Mouse (Mus musculus): ENCODE measurements at regions not wholly inside any gene's neighbourhood (a gene's known extent, or its start where the extent isn't known, plus 50 kb on each side); places are given as distances from the start of the nearest gene placed in this dataset.

DNA sequence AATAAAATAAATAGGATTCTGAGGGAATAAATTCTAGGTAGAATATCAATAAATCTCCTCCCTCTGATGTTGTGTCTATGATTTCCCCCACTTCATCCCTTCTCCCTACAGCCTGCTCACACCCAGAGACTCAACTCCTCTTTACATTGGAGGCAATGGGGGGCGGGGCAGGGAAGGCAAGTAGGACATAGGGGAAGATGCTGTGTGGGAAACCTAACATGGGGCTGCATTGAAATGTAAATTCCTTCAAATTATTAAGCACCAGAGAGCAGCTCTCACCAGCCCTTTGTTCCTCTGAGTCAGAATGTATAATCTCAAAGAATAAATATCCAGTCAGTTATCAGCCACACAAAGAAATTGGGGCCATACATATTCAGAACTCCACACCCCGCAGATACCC is 91.6 kb downstream of the Nuf2 start:
- H3K9ac ChIP-seq (replicated peaks; ENCODE audit: low read length) = no peak overlapping the region
- ATAC-seq (ENCODE audit: low FRiP score, low TSS enrichment) = peak; percentile 60; the same call in 1 of the 2 replicates
- no peak overlapping the region for H3K4me3 ChIP-seq (replicated peaks; ENCODE audit: low read depth, low read length)
- no peaks in the 10 kb centered on the region for H3K27me3 ChIP-seq (ENCODE audit: control insufficient read depth, insufficient read depth, low read length)
- peaks cover 8% of the 10 kb centered on the region; the same call in 1 of the 2 replicates for H3K4me1 ChIP-seq (ENCODE audit: control insufficient read depth, insufficient read depth, low read length)
- peak; percentile 67 for DNase-seq
- no peaks in the 10 kb centered on the region for H3K36me3 ChIP-seq (ENCODE audit: control insufficient read depth, insufficient read depth, low read length)
- no peak overlapping the region for H3K4me2 ChIP-seq (ENCODE audit: low read length)
- 22% methylated on average over 2 of the region's 2 CpGs for WGBS
- H3K9me3 ChIP-seq (ENCODE audit: control insufficient read depth, low read length) = no peaks in the 10 kb centered on the region
- H3K27ac ChIP-seq (replicated peaks; ENCODE audit: low read depth, low read length) = 0 out of 2 replicates have a peak overlapping the region, but pooled peaks have one; percentile 39

DNA sequence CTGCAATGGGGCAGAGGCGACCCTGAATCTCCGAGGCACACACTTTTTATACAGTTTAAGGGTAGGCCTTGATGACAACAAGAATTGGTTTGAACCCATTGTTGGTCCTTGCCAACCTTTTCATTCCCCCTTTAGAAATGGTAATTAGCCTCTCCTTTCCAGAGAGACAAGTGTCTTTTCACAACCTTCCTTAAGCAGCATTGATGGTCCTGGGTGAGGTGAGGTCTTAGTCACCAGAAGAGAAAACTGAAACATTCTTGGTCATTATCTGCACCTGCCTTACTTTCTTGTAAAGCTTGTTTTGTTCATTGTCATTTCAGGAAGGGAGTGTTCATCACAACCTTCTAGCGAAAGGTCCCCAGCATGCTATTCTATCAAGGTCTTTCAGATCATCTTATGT is 93.3 kb downstream of the Nuf2 start:
- 66% methylated on average over 3 of the region's 3 CpGs for WGBS
- H3K4me3 ChIP-seq (replicated peaks; ENCODE audit: low read depth, low read length) = no peak overlapping the region
- peaks cover 8% of the 10 kb centered on the region; the same call in 1 of the 2 replicates for H3K4me1 ChIP-seq (ENCODE audit: control insufficient read depth, insufficient read depth, low read length)
- H3K36me3 ChIP-seq (ENCODE audit: control insufficient read depth, insufficient read depth, low read length) = no peaks in the 10 kb centered on the region
- DNase-seq (no peak), ATAC-seq (ENCODE audit: low FRiP score, low TSS enrichment) (no peak)
- H3K9me3 ChIP-seq (ENCODE audit: control insufficient read depth, low read length) = no peaks in the 10 kb centered on the region
- no peaks in the 10 kb centered on the region for H3K27me3 ChIP-seq (ENCODE audit: control insufficient read depth, insufficient read depth, low read length)
- no peak overlapping the region for H3K4me2 ChIP-seq (ENCODE audit: low read length)
- H3K27ac ChIP-seq (replicated peaks; ENCODE audit: low read depth, low read length) = no peak overlapping the region
- H3K9ac ChIP-seq (replicated peaks; ENCODE audit: low read length) = no peak overlapping the region

DNA sequence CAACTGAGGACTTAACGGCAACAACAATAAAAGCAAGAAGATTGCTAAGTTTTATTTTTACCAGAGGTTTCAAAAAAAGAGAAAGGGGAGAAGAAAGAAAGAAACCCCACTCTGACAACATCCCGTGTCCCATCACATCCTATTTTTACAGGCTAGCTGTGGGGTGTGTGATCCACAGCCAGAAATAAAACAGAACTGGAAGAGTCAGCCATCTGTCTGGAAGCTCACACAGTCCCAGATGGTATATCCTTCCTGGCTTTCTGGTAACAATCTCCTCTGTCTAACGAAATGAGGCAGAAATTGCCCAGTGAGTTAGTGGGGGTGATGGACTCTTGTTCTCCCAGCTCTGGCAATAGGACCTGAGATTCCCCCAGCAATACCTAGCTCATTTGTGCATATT is 108.9 kb downstream of the Nuf2 start:
- no peak overlapping the region for H3K4me2 ChIP-seq (ENCODE audit: low read length)
- H3K4me3 ChIP-seq (replicated peaks; ENCODE audit: low read depth, low read length) = no peak overlapping the region
- no peaks in the 10 kb centered on the region for H3K4me1 ChIP-seq (ENCODE audit: control insufficient read depth, insufficient read depth, low read length)
- H3K27me3 ChIP-seq (ENCODE audit: control insufficient read depth, insufficient read depth, low read length) = no peaks in the 10 kb centered on the region
- no peak for ATAC-seq (ENCODE audit: low FRiP score, low TSS enrichment)
- no peak overlapping the region for H3K27ac ChIP-seq (replicated peaks; ENCODE audit: low read depth, low read length)
- H3K9ac ChIP-seq (replicated peaks; ENCODE audit: low read length) = no peak overlapping the region
- no peaks in the 10 kb centered on the region for H3K9me3 ChIP-seq (ENCODE audit: control insufficient read depth, low read length)
- 81% methylated on average over 3 of the region's 3 CpGs for WGBS
- no peak for DNase-seq
- H3K36me3 ChIP-seq (ENCODE audit: control insufficient read depth, insufficient read depth, low read length) = no peaks in the 10 kb centered on the region

DNA sequence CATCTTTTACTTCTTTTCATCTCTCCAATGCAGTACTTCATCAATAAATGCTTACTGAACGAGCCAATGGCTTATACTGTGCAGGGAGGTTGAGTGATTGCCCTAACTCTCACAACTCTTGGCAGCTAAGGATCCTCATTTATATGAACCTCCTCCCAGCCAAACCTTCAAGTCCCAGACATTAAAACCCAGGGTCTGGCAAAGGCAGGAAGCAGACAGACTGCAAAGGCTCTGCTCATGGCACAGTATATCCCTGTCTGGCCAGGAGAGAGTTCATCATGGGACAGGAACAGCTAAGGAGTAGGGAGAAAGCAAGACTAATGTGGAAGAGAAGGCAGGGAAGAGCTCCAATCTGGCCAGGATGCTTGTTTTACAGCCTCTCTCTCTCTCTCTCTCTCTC is 109.6 kb downstream of the Nuf2 start:
- H3K4me3 ChIP-seq (replicated peaks; ENCODE audit: low read depth, low read length) = no peak overlapping the region
- H3K36me3 ChIP-seq (ENCODE audit: control insufficient read depth, insufficient read depth, low read length) = no peaks in the 10 kb centered on the region
- H3K9me3 ChIP-seq (ENCODE audit: control insufficient read depth, low read length) = no peaks in the 10 kb centered on the region
- ATAC-seq (ENCODE audit: low FRiP score, low TSS enrichment) (no peak), DNase-seq (no peak)
- 57% methylated on average over 1 of the region's 1 CpGs for WGBS
- H3K4me2 ChIP-seq (ENCODE audit: low read length) = no peak overlapping the region
- no peaks in the 10 kb centered on the region for H3K4me1 ChIP-seq (ENCODE audit: control insufficient read depth, insufficient read depth, low read length)
- no peaks in the 10 kb centered on the region for H3K27me3 ChIP-seq (ENCODE audit: control insufficient read depth, insufficient read depth, low read length)
- H3K9ac ChIP-seq (replicated peaks; ENCODE audit: low read length) = no peak overlapping the region
- H3K27ac ChIP-seq (replicated peaks; ENCODE audit: low read depth, low read length) = no peak overlapping the region

DNA sequence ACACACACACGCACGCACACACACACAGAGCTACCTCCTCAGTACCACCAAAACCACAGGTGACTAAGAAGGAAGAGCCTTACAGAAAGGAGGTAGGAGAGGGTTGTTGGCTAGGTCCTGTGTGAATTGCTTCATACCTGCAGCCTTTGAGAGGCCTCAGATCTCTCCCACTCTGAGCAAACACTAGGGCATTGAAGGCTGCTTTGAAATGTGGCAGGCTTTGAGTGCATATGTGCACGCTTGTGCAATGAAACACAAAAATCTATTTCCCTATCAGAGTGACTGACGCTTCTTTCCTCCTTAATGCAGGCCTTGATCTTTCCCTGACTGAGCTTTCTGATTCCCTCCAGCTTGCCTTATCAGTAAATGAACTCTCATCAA is 112.6 kb downstream of the Nuf2 start:
- H3K4me1 ChIP-seq (ENCODE audit: control insufficient read depth, insufficient read depth, low read length) = no peaks in the 10 kb centered on the region
- peak; percentile 47 for DNase-seq
- H3K4me2 ChIP-seq (ENCODE audit: low read length) = no peak overlapping the region
- H3K9ac ChIP-seq (replicated peaks; ENCODE audit: low read length) = no peak overlapping the region
- WGBS = 72% methylated on average over 4 of the region's 4 CpGs
- H3K36me3 ChIP-seq (ENCODE audit: control insufficient read depth, insufficient read depth, low read length) = no peaks in the 10 kb centered on the region
- H3K27me3 ChIP-seq (ENCODE audit: control insufficient read depth, insufficient read depth, low read length) = no peaks in the 10 kb centered on the region
- ATAC-seq (ENCODE audit: low FRiP score, low TSS enrichment) = no peak
- 0 out of 2 replicates have a peak overlapping the region, but pooled peaks have one; percentile 33 for H3K27ac ChIP-seq (replicated peaks; ENCODE audit: low read depth, low read length)
- H3K9me3 ChIP-seq (ENCODE audit: control insufficient read depth, low read length) = no peaks in the 10 kb centered on the region
- no peak overlapping the region for H3K4me3 ChIP-seq (replicated peaks; ENCODE audit: low read depth, low read length)

DNA sequence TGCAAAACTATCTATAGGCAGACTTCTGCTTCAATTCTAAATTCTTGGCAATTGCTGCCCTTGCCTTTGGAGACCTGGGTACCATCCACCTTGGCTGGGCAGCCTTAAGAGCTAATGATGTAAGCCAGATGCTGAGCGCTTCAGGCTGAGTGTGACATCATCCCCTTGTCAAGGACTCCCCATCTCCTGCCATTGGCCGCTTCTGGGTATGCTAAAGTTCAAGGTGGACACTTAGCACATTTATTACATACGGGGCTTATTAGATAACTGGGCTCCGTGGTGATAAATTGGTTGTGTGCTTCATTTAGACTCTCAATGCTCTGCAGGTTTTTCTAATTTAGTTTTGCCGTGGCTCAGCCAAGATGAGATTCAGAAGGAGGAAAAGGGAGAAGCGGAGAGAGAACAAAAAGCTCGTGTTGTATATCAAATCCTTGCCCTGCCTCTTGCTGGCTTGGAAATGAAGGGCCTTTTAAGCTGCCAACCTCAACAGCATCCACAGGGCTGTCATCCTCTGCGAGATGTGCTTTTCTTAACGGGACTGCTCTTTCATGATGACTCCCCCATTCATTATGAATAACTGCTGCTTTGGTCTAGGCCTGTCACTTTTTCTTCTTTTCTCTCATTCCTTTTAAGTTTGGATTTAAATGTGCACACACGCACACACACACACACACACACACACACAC is 113.1 kb downstream of the Nuf2 start:
- peak overlapping the region; percentile 33; the same call in 1 of the 2 replicates for H3K27ac ChIP-seq (replicated peaks; ENCODE audit: low read depth, low read length)
- ATAC-seq (ENCODE audit: low FRiP score, low TSS enrichment) = no peak
- no peaks in the 10 kb centered on the region for H3K27me3 ChIP-seq (ENCODE audit: control insufficient read depth, insufficient read depth, low read length)
- no peak overlapping the region for H3K4me3 ChIP-seq (replicated peaks; ENCODE audit: low read depth, low read length)
- DNase-seq = peak; percentile 40
- H3K9me3 ChIP-seq (ENCODE audit: control insufficient read depth, low read length) = no peaks in the 10 kb centered on the region
- no peaks in the 10 kb centered on the region for H3K4me1 ChIP-seq (ENCODE audit: control insufficient read depth, insufficient read depth, low read length)
- 71% methylated on average over 10 of the region's 10 CpGs for WGBS
- no peak overlapping the region for H3K4me2 ChIP-seq (ENCODE audit: low read length)
- no peak overlapping the region for H3K9ac ChIP-seq (replicated peaks; ENCODE audit: low read length)
- H3K36me3 ChIP-seq (ENCODE audit: control insufficient read depth, insufficient read depth, low read length) = no peaks in the 10 kb centered on the region

DNA sequence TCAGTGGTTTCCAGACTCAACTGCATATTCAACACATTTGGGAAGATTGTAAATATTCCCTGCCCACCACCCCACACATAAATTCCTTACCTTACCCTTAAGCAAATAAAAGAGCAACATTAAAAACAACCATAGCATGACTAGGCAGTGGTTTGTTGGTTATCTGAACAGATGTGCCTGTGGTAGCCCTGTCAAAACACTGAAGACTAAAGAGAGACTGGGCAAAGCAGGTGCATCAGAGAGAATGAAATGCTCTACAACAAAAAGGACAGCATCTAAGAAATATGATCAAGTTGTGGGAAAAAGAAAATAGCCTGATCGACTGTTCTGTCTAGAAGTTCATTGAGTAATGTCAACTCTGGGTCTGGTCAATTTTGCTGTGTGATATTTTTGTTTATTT is 114.6 kb downstream of the Nuf2 start:
- ATAC-seq (ENCODE audit: low FRiP score, low TSS enrichment) (no peak), DNase-seq (no peak)
- Histone ChIP-seq H3K27me3 (ENCODE audit: control insufficient read depth, insufficient read depth, low read length) (no peaks in the 10 kb centered on the region), H3K9me3 (ENCODE audit: control insufficient read depth, low read length) (no peaks in the 10 kb centered on the region), H3K4me1 (ENCODE audit: control insufficient read depth, insufficient read depth, low read length) (no peaks in the 10 kb centered on the region), H3K9ac (replicated peaks; ENCODE audit: low read length) (no peak overlapping the region), H3K4me2 (ENCODE audit: low read length) (no peak overlapping the region), H3K36me3 (ENCODE audit: control insufficient read depth, insufficient read depth, low read length) (no peaks in the 10 kb centered on the region), H3K4me3 (replicated peaks; ENCODE audit: low read depth, low read length) (no peak overlapping the region), H3K27ac (replicated peaks; ENCODE audit: low read depth, low read length) (no peak overlapping the region)
- WGBS = 95% methylated on average over 1 of the region's 1 CpGs

DNA sequence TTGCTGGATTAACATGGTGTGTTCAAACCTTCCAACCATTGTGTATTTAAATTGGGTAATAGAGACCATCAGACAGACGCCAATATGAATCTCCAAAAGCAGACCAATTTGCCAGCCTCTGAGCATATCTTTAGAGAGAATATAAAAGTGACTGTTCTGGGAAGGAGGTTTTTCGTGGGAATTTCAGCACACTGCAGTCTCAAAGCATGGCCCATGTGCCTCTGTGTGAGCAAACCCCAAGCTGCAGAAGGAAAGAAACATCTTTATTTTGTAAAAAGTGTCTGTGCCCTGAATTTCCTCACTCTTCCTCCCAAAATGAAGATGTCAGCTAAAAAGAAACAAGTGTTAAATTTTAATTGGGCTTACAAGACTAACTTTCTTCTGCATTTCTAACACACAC is 123.1 kb downstream of the Nuf2 start:
- Histone ChIP-seq H3K4me3 (replicated peaks; ENCODE audit: low read depth, low read length) (no peak overlapping the region), H3K4me1 (ENCODE audit: control insufficient read depth, insufficient read depth, low read length) (no peaks in the 10 kb centered on the region), H3K27me3 (ENCODE audit: control insufficient read depth, insufficient read depth, low read length) (no peaks in the 10 kb centered on the region), H3K4me2 (ENCODE audit: low read length) (no peak overlapping the region), H3K36me3 (ENCODE audit: control insufficient read depth, insufficient read depth, low read length) (no peaks in the 10 kb centered on the region), H3K9ac (replicated peaks; ENCODE audit: low read length) (no peak overlapping the region), H3K27ac (replicated peaks; ENCODE audit: low read depth, low read length) (no peak overlapping the region), H3K9me3 (ENCODE audit: control insufficient read depth, low read length) (no peaks in the 10 kb centered on the region)
- WGBS = 71% methylated on average over 2 of the region's 2 CpGs
- DNase-seq = no peak
- no peak for ATAC-seq (ENCODE audit: low FRiP score, low TSS enrichment)

DNA sequence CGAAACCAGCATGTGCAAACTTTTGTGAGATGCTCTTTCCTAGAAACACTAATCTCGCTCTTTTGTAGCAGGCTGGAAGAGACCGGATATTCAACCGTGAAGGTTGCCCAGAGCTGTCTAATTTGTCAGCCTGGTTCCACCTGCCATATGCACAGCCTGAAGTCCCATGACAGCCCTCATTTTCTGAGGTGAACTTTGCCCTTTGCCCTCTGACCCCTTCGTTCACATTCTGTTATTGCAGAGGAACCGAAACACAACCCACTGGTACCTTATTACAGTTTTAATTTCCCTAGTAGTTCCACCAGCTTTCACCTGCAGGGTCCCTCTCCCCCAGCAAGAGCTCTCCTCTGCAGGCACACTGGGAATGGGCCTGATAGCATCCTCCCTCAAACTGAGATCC is 130.4 kb downstream of the Nuf2 start:
- Histone ChIP-seq H3K27me3 (ENCODE audit: control insufficient read depth, insufficient read depth, low read length) (no peaks in the 10 kb centered on the region), H3K4me3 (replicated peaks; ENCODE audit: low read depth, low read length) (no peak overlapping the region), H3K27ac (replicated peaks; ENCODE audit: low read depth, low read length) (no peak overlapping the region), H3K36me3 (ENCODE audit: control insufficient read depth, insufficient read depth, low read length) (no peaks in the 10 kb centered on the region), H3K4me1 (ENCODE audit: control insufficient read depth, insufficient read depth, low read length) (no peaks in the 10 kb centered on the region), H3K9me3 (ENCODE audit: control insufficient read depth, low read length) (no peaks in the 10 kb centered on the region), H3K9ac (replicated peaks; ENCODE audit: low read length) (no peak overlapping the region), H3K4me2 (ENCODE audit: low read length) (no peak overlapping the region)
- 43% methylated on average over 6 of the region's 6 CpGs for WGBS
- DNase-seq (no peak), ATAC-seq (ENCODE audit: low FRiP score, low TSS enrichment) (no peak)
